Mouse (Mus musculus): ENCODE results near the gene Mrgprb1. TPM values are rescaled to one million over a fixed set of nuclear protein-coding genes. Genes with fewer than 3 reads are reported as not detected.

The Mrgprb1 gene
- polyA plus RNA-seq (2015; fragmentation: Illumina TruSeq; extraction: RNeasy Lipid Tissue Mini Kit (QIAGEN cat#74804); ENCODE audit: low read depth, low replicate concordance) = not detected

GRCm38 (mm10) chr7:48456242-48456641, at the start of gene Mrgprb1:
TSS of gene Mrgprb1 (minus strand) at chr7:48456342.

DNA sequence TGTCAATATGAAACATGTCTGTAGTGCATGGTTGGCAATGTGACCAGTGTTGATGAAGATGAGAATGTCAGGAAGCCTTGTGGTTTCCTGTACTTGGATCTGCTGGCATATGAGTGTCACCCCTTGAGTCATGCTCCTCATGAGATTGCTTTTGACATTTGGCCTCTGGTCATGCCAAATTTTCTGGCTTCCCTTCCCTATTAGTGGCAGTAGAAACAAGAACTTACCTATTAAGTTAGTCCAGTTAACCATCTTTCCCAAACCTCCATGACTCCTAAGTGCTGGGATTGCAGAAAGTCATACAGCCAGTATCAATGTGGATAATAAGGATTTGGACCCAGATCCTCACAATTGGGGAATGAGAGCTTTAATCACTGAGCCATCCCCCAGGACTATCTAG, 43.1 kb upstream of the Mrgprb1 start, which contains the start of gene Mrgprx2:
TSS of gene Mrgprx2 (minus strand) at position 101 of the 400 bp plus-strand sequence.

Other genes with a start within 250 kb of the Mrgprb1 start
- gene Mrgprb8, start 67.8 kb downstream of the Mrgprb1 start, polyA plus RNA-seq (2015; fragmentation: Illumina TruSeq; extraction: RNeasy Lipid Tissue Mini Kit (QIAGEN cat#74804); ENCODE audit: low read depth, low replicate concordance) = not detected
- not detected for gene Mrgprx2, start 43.0 kb upstream of the Mrgprb1 start, polyA plus RNA-seq (2015; fragmentation: Illumina TruSeq; extraction: RNeasy Lipid Tissue Mini Kit (QIAGEN cat#74804); ENCODE audit: low read depth, low replicate concordance)
- gene Mrgprb2, start 101.7 kb upstream of the Mrgprb1 start, polyA plus RNA-seq (2015; fragmentation: Illumina TruSeq; extraction: RNeasy Lipid Tissue Mini Kit (QIAGEN cat#74804); ENCODE audit: low read depth, low replicate concordance) = not detected
- not detected for gene Mrgprb3, start 187.5 kb upstream of the Mrgprb1 start, polyA plus RNA-seq (2015; fragmentation: Illumina TruSeq; extraction: RNeasy Lipid Tissue Mini Kit (QIAGEN cat#74804); ENCODE audit: low read depth, low replicate concordance)

Data from brain, adult 10 weeks (tissue).